Mouse (Mus musculus): ENCODE data around the gene Ccdc113. TPM values are rescaled to one million over a fixed set of nuclear protein-coding genes. Genes with fewer than 3 reads are reported as not detected.
A peak's percentile ranks its signal among the peaks of the same experiment; 100 is the strongest.

The Ccdc113 gene
- not detected in 2 replicates for polyA plus RNA-seq (2014; fragmentation: Nextera tagmentation; extraction: Ambion mirVana)

DNA sequence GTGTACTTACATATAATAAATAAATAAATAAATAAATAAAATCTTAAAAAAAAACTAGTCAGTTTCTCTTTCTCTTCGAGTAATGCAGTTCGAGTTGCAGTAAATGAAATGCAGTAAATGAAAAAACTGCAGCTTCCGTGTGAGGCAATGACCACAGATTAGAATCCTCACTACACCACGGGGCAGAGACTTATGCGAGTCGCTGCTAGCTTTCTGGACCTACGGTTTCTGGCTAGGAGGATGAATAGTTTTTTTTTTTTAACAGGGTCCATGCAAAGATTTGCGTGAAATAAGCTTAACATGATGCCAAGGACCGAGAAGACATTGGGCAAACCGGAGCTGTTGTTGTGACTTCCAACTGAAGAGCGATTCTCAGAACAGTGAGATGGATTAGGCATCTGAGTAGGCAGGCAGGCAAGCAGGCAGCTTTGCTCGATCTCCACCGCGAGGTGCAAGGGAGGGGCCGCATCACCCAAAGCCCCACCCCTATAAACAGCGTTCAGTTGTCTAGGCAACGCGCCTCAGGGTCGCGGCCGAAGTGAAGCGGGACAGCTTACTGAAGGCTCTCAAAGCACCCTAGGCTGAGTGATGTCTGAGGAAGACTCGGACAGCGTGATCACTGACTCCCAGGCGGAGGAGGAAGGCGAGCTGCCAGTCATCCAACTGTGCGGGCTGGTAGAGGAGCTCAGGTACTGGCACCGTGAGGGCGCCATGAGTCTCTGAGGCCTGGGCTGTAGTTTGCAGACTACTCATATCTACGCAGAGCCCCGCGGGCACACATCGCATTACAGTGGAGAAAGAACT lies at the start of gene Ccdc113:
TSS of gene Ccdc113 (plus strand) at position 502 of the 804 bp plus-strand sequence.
- DNase-seq (ENCODE audit: low spot score) (peak; percentile 76), ATAC-seq (replicated peaks; ENCODE audit: insufficient number of reproducible peaks, low FRiP score, low TSS enrichment, low read depth) (peak; percentile 91)
- Histone ChIP-seq H3K4me3 (ENCODE audit: low read depth, low read length) (peak within 1 kb of the TSS; percentile 37), H3K9me3 (replicated peaks; ENCODE audit: control insufficient read depth, low read length) (no peaks in the 10 kb centered on the region), H3K27me3 (ENCODE audit: control insufficient read depth, insufficient read depth, low read length) (no peaks in the 10 kb centered on the region), H3K4me1 (ENCODE audit: control insufficient read depth, insufficient read depth, low read length) (no peaks in the 10 kb centered on the region), H3K36me3 (replicated peaks; ENCODE audit: control insufficient read depth, insufficient read depth, low read depth, low read length) (no peaks in the 10 kb centered on the region), H3K27ac (replicated peaks; ENCODE audit: low read depth, low read length) (no peak within 1 kb of the TSS), H3K9ac (replicated peaks; ENCODE audit: low read length) (peak within 1 kb of the TSS; percentile 25), H3K4me2 (ENCODE audit: low read depth, low read length) (peak within 1 kb of the TSS; percentile 70)
- 8% methylated on average over 33 of the region's 33 CpGs for WGBS

GRCm38 (mm10) chr8:95487800-95488697 lies 45.8 kb upstream of the Ccdc113 start:
- H3K9me3 ChIP-seq (replicated peaks; ENCODE audit: control insufficient read depth, low read length): no peaks in the 10 kb centered on the region
- H3K4me1 ChIP-seq (ENCODE audit: control insufficient read depth, insufficient read depth, low read length): peaks cover 3% of the 10 kb centered on the region; the same call in 1 of the 2 replicates
- DNase-seq (ENCODE audit: low spot score): peak; percentile 2
- H3K9ac ChIP-seq (replicated peaks; ENCODE audit: low read length): peak overlapping the region; percentile 96
- no peak; the same call in 1 of the 2 replicates for ATAC-seq (replicated peaks; ENCODE audit: insufficient number of reproducible peaks, low FRiP score, low TSS enrichment, low read depth)
- no peaks in the 10 kb centered on the region for H3K27me3 ChIP-seq (ENCODE audit: control insufficient read depth, insufficient read depth, low read length)
- WGBS: 0% methylated on average over 80 of the region's 95 CpGs
- H3K36me3 ChIP-seq (replicated peaks; ENCODE audit: control insufficient read depth, insufficient read depth, low read depth, low read length): 0 out of 2 replicates have a peak, but pooled peaks cover 2% of the 10 kb centered on the region
- H3K27ac ChIP-seq (replicated peaks; ENCODE audit: low read depth, low read length): no peak overlapping the region
- H3K4me2 ChIP-seq (ENCODE audit: low read depth, low read length): peak overlapping the region; percentile 83
- H3K4me3 ChIP-seq (ENCODE audit: low read depth, low read length): peak overlapping the region; percentile 93

DNA sequence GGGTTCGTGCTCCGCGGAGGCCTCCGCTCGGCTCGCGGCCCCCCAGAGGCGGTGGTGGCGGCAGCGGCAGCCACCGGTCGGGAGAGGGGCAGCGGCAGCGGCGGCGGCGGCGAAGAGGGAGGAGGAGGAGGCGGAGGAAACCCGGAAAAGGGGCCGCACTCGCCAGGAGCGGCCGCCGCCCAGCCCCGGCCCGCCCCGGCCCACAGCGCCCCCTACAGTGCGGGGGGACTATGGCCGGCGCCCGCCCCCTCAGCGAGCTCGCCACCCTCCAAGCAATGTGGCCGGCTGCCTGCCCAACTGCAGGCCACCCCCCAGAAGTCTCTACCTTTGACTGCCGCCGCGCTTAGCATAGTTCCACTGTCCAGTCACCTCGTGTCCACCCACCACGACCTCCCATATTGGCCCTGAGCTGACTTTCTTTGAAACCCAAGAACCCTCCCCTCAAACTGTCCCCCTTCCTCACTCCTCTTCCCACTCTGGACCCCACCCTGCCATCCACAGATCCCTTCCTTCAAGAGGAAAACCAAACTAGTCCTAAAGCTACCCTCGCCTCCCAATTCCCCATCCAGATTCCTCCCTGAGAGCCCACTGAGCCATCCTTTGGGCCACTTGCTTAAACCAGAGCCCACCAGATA lies 45.1 kb upstream of the Ccdc113 start:
- Histone ChIP-seq H3K9ac (replicated peaks; ENCODE audit: low read length) (peak overlapping the region; percentile 96), H3K27me3 (ENCODE audit: control insufficient read depth, insufficient read depth, low read length) (no peaks in the 10 kb centered on the region), H3K9me3 (replicated peaks; ENCODE audit: control insufficient read depth, low read length) (no peaks in the 10 kb centered on the region), H3K4me1 (ENCODE audit: control insufficient read depth, insufficient read depth, low read length) (peaks cover 3% of the 10 kb centered on the region; the same call in 1 of the 2 replicates), H3K36me3 (replicated peaks; ENCODE audit: control insufficient read depth, insufficient read depth, low read depth, low read length) (0 out of 2 replicates have a peak, but pooled peaks cover 2% of the 10 kb centered on the region), H3K4me3 (ENCODE audit: low read depth, low read length) (peak overlapping the region; percentile 93), H3K4me2 (ENCODE audit: low read depth, low read length) (peak overlapping the region; percentile 83), H3K27ac (replicated peaks; ENCODE audit: low read depth, low read length) (no peak overlapping the region)
- peak; percentile 86 for ATAC-seq (replicated peaks; ENCODE audit: insufficient number of reproducible peaks, low FRiP score, low TSS enrichment, low read depth)
- 1% methylated on average over 14 of the region's 42 CpGs for WGBS
- DNase-seq (ENCODE audit: low spot score): peak; percentile 87

DNA sequence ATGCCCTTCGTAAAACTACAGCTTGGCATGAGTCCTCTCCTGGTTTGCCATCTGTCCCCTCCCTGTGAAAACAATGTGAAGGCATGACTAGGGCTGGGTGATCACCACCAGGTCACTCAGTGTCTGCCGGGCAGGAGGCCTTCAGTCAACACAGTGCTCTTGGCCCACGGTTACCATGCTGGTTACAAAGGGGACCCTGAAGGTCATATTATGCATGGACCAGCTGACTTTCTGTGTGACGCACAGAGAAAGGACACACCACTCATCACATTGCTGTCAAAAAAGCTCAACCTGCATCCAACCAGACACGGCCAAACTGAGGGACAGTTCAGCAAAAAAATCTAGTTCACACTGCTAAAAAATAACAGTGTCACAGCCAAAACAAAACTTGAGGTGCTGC lies 43.9 kb upstream of the Ccdc113 start, which contains the start of gene Csnk2a2:
TSS of gene Csnk2a2 (minus strand) at position 34 of the 400 bp plus-strand sequence.
- H3K4me3 ChIP-seq (ENCODE audit: low read depth, low read length): peak within 1 kb of the TSS; percentile 93
- no peaks in the 10 kb centered on the region for H3K9me3 ChIP-seq (replicated peaks; ENCODE audit: control insufficient read depth, low read length)
- H3K9ac ChIP-seq (replicated peaks; ENCODE audit: low read length): peak within 1 kb of the TSS; percentile 96
- ATAC-seq (replicated peaks; ENCODE audit: insufficient number of reproducible peaks, low FRiP score, low TSS enrichment, low read depth) (no peak), DNase-seq (ENCODE audit: low spot score) (no peak)
- peaks cover 3% of the 10 kb centered on the region; the same call in 1 of the 2 replicates for H3K4me1 ChIP-seq (ENCODE audit: control insufficient read depth, insufficient read depth, low read length)
- H3K27me3 ChIP-seq (ENCODE audit: control insufficient read depth, insufficient read depth, low read length): no peaks in the 10 kb centered on the region
- no peak within 1 kb of the TSS for H3K27ac ChIP-seq (replicated peaks; ENCODE audit: low read depth, low read length)
- peak within 1 kb of the TSS; percentile 83 for H3K4me2 ChIP-seq (ENCODE audit: low read depth, low read length)
- no peaks in the 10 kb centered on the region for H3K36me3 ChIP-seq (replicated peaks; ENCODE audit: control insufficient read depth, insufficient read depth, low read depth, low read length)
- WGBS: 89% methylated on average over 5 of the region's 5 CpGs

- H3K4me2 ChIP-seq (ENCODE audit: low read depth, low read length): no peak overlapping the region
- no peak overlapping the region for H3K27ac ChIP-seq (replicated peaks; ENCODE audit: low read depth, low read length)
- no peaks in the 10 kb centered on the region for H3K9me3 ChIP-seq (replicated peaks; ENCODE audit: control insufficient read depth, low read length)
- H3K4me3 ChIP-seq (ENCODE audit: low read depth, low read length): no peak overlapping the region
- H3K9ac ChIP-seq (replicated peaks; ENCODE audit: low read length): no peak overlapping the region
- H3K4me1 ChIP-seq (ENCODE audit: control insufficient read depth, insufficient read depth, low read length): peaks cover 3% of the 10 kb centered on the region; the same call in 1 of the 2 replicates
- ATAC-seq (replicated peaks; ENCODE audit: insufficient number of reproducible peaks, low FRiP score, low TSS enrichment, low read depth) (no peak), DNase-seq (ENCODE audit: low spot score) (no peak)
- H3K36me3 ChIP-seq (replicated peaks; ENCODE audit: control insufficient read depth, insufficient read depth, low read depth, low read length): no peaks in the 10 kb centered on the region
- 62% methylated on average over 4 of the region's 4 CpGs for WGBS
- no peaks in the 10 kb centered on the region for H3K27me3 ChIP-seq (ENCODE audit: control insufficient read depth, insufficient read depth, low read length)
Observed at GRCm38 (mm10) chr8:95492057-95492456, 41.8 kb upstream of the Ccdc113 start.

GRCm38 (mm10) chr8:95495444-95495843 lies 38.4 kb upstream of the Ccdc113 start:
- ATAC-seq (replicated peaks; ENCODE audit: insufficient number of reproducible peaks, low FRiP score, low TSS enrichment, low read depth): no peak
- H3K4me1 ChIP-seq (ENCODE audit: control insufficient read depth, insufficient read depth, low read length): no peaks in the 10 kb centered on the region
- WGBS: 80% methylated on average over 6 of the region's 6 CpGs

GRCm38 (mm10) chr8:95496420-95496819 lies 37.5 kb upstream of the Ccdc113 start:
- Histone ChIP-seq H3K9me3 (replicated peaks; ENCODE audit: control insufficient read depth, low read length) (no peaks in the 10 kb centered on the region), H3K27me3 (ENCODE audit: control insufficient read depth, insufficient read depth, low read length) (no peaks in the 10 kb centered on the region), H3K9ac (replicated peaks; ENCODE audit: low read length) (no peak overlapping the region), H3K4me1 (ENCODE audit: control insufficient read depth, insufficient read depth, low read length) (no peaks in the 10 kb centered on the region), H3K4me2 (ENCODE audit: low read depth, low read length) (no peak overlapping the region), H3K27ac (replicated peaks; ENCODE audit: low read depth, low read length) (no peak overlapping the region), H3K36me3 (replicated peaks; ENCODE audit: control insufficient read depth, insufficient read depth, low read depth, low read length) (no peaks in the 10 kb centered on the region), H3K4me3 (ENCODE audit: low read depth, low read length) (no peak overlapping the region)
- DNase-seq (ENCODE audit: low spot score) (no peak), ATAC-seq (replicated peaks; ENCODE audit: insufficient number of reproducible peaks, low FRiP score, low TSS enrichment, low read depth) (no peak)
- 58% methylated on average over 3 of the region's 3 CpGs for WGBS

More at GRCm38 (mm10) chr8:95495444-95495843, 38.4 kb upstream of the Ccdc113 start:
- H3K9ac ChIP-seq (replicated peaks; ENCODE audit: low read length): no peak overlapping the region
- no peak overlapping the region for H3K27ac ChIP-seq (replicated peaks; ENCODE audit: low read depth, low read length)
- H3K36me3 ChIP-seq (replicated peaks; ENCODE audit: control insufficient read depth, insufficient read depth, low read depth, low read length): no peaks in the 10 kb centered on the region
- no peak for DNase-seq (ENCODE audit: low spot score)
- H3K4me2 ChIP-seq (ENCODE audit: low read depth, low read length): no peak overlapping the region
- H3K4me3 ChIP-seq (ENCODE audit: low read depth, low read length): no peak overlapping the region
- H3K9me3 ChIP-seq (replicated peaks; ENCODE audit: control insufficient read depth, low read length): no peaks in the 10 kb centered on the region
- no peaks in the 10 kb centered on the region for H3K27me3 ChIP-seq (ENCODE audit: control insufficient read depth, insufficient read depth, low read length)
